Mouse (Mus musculus): ENCODE measurements around the gene Crcp. TPM values are rescaled to one million over a fixed set of nuclear protein-coding genes. Genes with fewer than 3 reads are reported as not detected.

The Crcp gene
- polyA plus RNA-seq, 1 experiment from 2014 or later, result 33.1 TPM

DNA sequence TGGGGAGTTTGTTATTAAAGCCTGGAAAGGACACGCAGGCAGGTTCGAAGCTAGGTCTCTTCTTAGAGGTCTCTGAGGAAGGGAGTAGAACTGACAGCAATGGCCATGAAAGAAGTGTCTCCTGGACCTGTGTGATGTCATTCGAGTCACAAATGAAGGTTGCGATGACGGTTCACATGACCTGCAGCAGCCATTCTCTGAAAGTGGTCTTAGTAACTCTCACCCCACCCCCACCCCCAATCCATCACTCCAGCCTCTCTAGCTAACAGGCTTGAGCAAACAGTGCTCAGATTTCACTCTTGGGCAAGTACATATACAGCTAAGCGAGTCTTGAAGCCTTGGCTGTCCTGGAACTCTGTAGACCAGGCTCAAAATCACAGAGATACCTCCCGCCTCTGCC is 25.9 kb upstream of the Crcp start:
- Histone ChIP-seq H3K4me2 (peak overlapping the region; percentile 81), H3K27me3 (replicated peaks) (no peaks in the 10 kb centered on the region), H3K27ac (peak overlapping the region; percentile 81), H3K9ac (no peak overlapping the region), H3K4me3 (replicated peaks) (peak overlapping the region; percentile 65), H3K9me3 (no peaks in the 10 kb centered on the region), H3K4me1 (peaks cover 14% of the 10 kb centered on the region), H3K36me3 (no peaks in the 10 kb centered on the region)
- 0 out of 2 replicates have a peak, but pooled peaks have one; percentile 10 for ATAC-seq (ENCODE audit: insufficient read depth, low FRiP score, low read depth)
- 17% methylated on average over 7 of the region's 7 CpGs for WGBS

DNA sequence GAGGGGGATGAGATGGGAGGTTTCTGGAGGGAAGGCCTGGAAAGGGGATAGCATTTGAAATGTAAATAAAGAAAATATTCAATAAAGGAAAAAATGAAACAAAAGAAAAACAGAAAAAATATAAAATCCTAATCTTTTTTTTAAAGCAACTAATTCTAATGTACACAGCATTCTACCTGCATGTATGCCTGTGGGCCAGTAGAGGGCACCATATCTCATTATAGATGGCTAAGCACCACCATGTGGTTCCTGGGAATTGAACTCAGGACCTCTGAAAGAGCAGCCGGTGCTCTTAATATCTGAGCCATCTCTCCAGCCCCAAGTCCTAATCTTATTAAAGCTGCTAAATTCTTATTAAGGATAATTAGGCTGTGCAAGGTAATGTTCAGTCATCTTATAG is 21.7 kb upstream of the Crcp start:
- no peak overlapping the region for H3K4me3 ChIP-seq (replicated peaks)
- WGBS, result 85% methylated on average over 1 of the region's 1 CpGs
- peaks cover 9% of the 10 kb centered on the region; the same call in 1 of the 2 replicates for H3K36me3 ChIP-seq

DNA sequence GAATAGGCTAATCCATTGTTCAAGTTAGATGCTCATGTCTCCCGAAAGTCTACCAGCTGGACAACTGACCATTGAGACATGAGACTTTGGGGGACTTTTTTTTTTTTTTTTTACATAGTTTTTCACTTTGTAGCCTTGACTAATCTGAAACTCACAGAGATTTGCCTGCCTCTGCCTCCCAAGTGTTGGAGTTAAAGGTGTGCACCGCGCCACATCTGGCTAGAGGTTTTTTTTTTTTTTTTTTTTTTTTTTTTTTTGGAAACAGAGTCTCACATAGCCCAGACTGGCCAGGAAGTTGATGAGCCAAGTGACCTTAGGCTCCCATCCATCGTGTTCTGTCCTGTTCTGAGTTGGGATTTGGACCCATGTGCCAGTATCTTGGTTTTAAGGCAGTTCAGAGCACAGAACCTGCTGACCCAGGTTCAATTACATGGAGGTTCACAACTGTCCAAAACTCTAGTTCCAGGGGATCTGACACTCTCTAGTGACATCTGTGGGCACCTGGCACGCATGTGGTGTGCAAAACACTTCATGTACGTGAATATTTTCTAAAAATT is 21.0 kb upstream of the Crcp start:
- H3K27ac ChIP-seq, result no peak overlapping the region
- no peak overlapping the region for H3K4me2 ChIP-seq
- H3K9me3 ChIP-seq, result no peaks in the 10 kb centered on the region
- H3K27me3 ChIP-seq (replicated peaks), result no peaks in the 10 kb centered on the region
- peaks cover 3% of the 10 kb centered on the region; the same call in 1 of the 2 replicates for H3K4me1 ChIP-seq
- ATAC-seq (ENCODE audit: insufficient read depth, low FRiP score, low read depth), result no peak
- no peak overlapping the region for H3K9ac ChIP-seq
- 79% methylated on average over 6 of the region's 6 CpGs for WGBS
- H3K36me3 ChIP-seq, result peaks cover 9% of the 10 kb centered on the region; the same call in 1 of the 2 replicates
- no peak overlapping the region for H3K4me3 ChIP-seq (replicated peaks)

More for the DNA sequence above, 21.7 kb upstream of the Crcp start:
- no peak overlapping the region for H3K9ac ChIP-seq
- H3K27ac ChIP-seq, result no peak overlapping the region
- ATAC-seq (ENCODE audit: insufficient read depth, low FRiP score, low read depth), result no peak
- no peaks in the 10 kb centered on the region for H3K27me3 ChIP-seq (replicated peaks)
- peaks cover 3% of the 10 kb centered on the region; the same call in 1 of the 2 replicates for H3K4me1 ChIP-seq
- no peaks in the 10 kb centered on the region for H3K9me3 ChIP-seq
- no peak overlapping the region for H3K4me2 ChIP-seq

DNA sequence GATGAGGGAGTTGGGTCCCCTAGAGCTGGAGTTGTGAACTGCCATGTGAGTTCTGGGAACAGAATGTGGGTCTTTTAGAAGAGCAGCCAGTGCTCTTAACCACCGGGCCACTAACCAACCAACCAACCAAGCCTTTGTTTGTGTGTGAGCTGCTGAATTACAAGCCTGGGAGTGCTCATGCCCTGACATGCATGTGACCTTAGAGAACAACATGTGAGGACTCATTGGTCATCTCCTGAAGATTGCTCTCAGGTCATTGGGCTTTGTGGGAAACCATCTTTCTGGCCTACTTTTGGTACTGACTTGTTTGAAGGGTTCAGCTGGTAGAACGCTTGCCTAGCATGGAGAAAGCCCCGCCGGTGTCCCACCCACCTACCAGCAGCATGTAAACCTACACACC is 19.3 kb upstream of the Crcp start:
- Histone ChIP-seq H3K4me3 (replicated peaks) (no peak overlapping the region), H3K9me3 (no peaks in the 10 kb centered on the region), H3K36me3 (peaks cover 12% of the 10 kb centered on the region; the same call in 1 of the 2 replicates), H3K4me2 (no peak overlapping the region), H3K27ac (no peak overlapping the region), H3K27me3 (replicated peaks) (no peaks in the 10 kb centered on the region), H3K9ac (no peak overlapping the region), H3K4me1 (no peaks in the 10 kb centered on the region)
- no peak for ATAC-seq (ENCODE audit: insufficient read depth, low FRiP score, low read depth)
- 92% methylated on average over 4 of the region's 4 CpGs for WGBS

DNA sequence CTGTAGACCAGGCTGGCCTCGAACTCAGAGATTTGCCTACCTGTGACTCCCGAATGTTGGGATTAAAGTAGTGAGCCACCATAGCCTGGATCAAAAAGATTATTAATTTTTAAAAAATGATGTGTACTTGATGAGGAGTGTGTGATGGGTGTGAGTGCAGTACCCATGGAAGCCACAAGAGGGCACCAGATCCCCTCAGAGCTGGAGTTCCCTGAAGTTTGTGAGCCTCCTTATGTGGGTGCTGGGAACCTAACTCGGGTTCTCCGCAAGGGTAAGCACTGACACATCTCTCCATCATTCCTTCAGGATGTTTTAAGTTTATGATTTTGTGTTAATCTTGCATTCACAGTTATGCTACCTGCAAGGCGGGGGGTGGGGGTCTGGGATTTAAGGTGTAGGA is 18.1 kb upstream of the Crcp start:
- 92% methylated on average over 5 of the region's 5 CpGs for WGBS
- H3K4me3 ChIP-seq (replicated peaks), result no peak overlapping the region

DNA sequence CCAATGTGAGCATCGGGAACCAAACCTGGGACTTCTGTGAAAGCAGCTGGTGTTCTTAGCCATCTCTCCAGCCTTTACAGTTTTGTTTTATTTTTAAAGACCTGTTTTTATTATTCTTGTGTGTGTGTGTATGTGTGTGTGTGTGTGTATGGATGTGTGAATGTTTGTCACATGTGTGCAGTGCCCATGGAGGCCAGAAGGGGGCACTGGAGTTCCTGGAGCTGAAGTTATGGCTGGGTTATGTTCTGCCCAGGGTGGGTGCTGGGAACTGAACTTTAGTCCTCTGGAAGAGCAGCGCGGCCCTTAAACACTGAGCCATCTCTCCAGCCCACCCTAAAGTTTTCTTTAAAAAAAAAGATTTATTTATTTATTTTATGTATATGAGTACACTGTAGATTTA is 14.0 kb upstream of the Crcp start:
- Histone ChIP-seq H3K4me3 (replicated peaks) (no peak overlapping the region), H3K9me3 (no peaks in the 10 kb centered on the region), H3K4me2 (no peak overlapping the region), H3K27ac (no peak overlapping the region), H3K9ac (no peak overlapping the region), H3K4me1 (no peaks in the 10 kb centered on the region), H3K27me3 (replicated peaks) (no peaks in the 10 kb centered on the region), H3K36me3 (peaks cover 12% of the 10 kb centered on the region; the same call in 1 of the 2 replicates)
- WGBS, result 96% methylated on average over 3 of the region's 3 CpGs
- no peak for ATAC-seq (ENCODE audit: insufficient read depth, low FRiP score, low read depth)

More for the DNA sequence above, 18.1 kb upstream of the Crcp start:
- H3K9ac ChIP-seq, result no peak overlapping the region
- H3K27ac ChIP-seq, result no peak overlapping the region
- ATAC-seq (ENCODE audit: insufficient read depth, low FRiP score, low read depth), result no peak
- H3K4me1 ChIP-seq, result no peaks in the 10 kb centered on the region
- no peak overlapping the region for H3K4me2 ChIP-seq
- peaks cover 12% of the 10 kb centered on the region; the same call in 1 of the 2 replicates for H3K36me3 ChIP-seq
- H3K27me3 ChIP-seq (replicated peaks), result no peaks in the 10 kb centered on the region
- H3K9me3 ChIP-seq, result no peaks in the 10 kb centered on the region

DNA sequence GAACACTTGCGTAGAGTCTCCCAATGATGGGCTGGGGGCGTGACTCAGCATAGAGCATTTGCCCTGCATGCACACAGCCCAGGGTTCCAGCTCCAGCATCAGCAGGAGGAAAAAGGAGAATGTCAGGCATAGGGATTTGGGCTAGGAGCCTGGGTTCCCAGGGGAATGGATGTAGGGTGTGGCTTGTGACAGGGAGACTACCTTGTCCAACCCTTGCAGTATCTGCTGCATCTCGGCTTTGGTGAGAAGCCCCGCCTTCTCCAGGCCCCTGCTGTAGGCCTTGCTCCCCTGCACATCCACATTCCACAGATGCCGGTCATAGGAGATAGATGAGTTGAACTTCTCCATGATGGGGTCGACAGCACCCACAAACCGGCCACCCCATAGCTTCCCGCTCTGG is 9.6 kb upstream of the Crcp start:
- no peak for ATAC-seq (ENCODE audit: insufficient read depth, low FRiP score, low read depth)
- Histone ChIP-seq H3K36me3 (0 out of 2 replicates have a peak, but pooled peaks cover 3% of the 10 kb centered on the region), H3K9ac (no peak overlapping the region), H3K4me1 (peaks cover 6% of the 10 kb centered on the region; the same call in 1 of the 2 replicates), H3K9me3 (no peaks in the 10 kb centered on the region), H3K27me3 (replicated peaks) (no peaks in the 10 kb centered on the region), H3K4me2 (no peak overlapping the region), H3K27ac (no peak overlapping the region), H3K4me3 (replicated peaks) (no peak overlapping the region)
- WGBS, result 47% methylated on average over 8 of the region's 8 CpGs

DNA sequence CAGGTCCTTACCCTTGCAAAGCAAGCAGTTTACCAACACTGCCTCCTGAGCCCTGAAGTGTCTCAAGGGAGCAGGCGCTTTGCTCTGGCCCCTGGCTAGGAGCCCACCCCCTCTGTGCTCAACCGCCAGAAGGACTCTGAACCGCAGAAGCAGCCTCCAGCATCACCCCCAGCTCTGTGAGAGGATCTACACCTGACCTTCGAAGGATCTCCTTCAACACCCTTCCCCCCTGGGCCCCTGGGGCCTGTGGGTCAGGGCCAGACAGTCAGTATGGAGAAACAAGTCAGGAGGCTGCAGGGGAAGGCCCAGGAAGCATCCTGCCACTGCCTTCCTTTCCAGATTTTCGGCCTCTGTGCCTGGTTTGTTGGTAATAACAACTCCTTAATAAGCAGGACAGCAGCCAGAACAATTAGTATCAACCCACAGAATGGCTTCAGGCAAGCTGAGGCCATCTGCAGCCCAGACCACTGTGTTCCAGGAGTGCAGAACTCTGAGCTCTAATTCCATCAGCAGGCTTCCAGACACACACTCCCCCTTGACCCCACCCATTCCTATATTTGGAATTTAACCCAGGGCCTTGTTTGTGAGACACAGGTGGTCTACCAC is 7.6 kb upstream of the Crcp start:
- Histone ChIP-seq H3K9ac (no peak overlapping the region), H3K9me3 (no peaks in the 10 kb centered on the region), H3K36me3 (no peaks in the 10 kb centered on the region), H3K4me2 (no peak overlapping the region), H3K27ac (no peak overlapping the region), H3K27me3 (replicated peaks) (no peaks in the 10 kb centered on the region), H3K4me3 (replicated peaks) (no peak overlapping the region), H3K4me1 (peaks cover 9% of the 10 kb centered on the region; the same call in 1 of the 2 replicates)
- ATAC-seq (ENCODE audit: insufficient read depth, low FRiP score, low read depth), result no peak
- 66% methylated on average over 5 of the region's 5 CpGs for WGBS

DNA sequence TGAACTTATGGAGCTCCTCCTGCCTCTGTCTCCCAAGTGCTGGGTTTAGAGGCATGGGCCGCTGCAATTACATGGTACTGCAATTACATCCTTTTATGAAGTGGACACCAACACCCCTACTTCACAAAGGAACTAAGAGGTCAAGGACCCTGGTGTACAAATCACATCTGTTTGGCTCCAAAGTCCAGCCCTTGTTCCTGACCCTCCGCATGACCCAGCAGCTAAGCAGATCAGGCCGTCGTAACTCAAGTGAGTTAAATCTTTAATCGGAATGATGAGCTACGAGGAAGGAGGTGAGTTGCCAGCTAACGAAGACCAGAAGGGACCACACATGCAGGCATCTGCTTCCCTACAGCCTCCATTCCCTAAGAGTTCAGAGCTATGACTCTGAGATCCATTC is 6.7 kb upstream of the Crcp start:
- Histone ChIP-seq H3K4me3 (replicated peaks) (no peak overlapping the region), H3K4me1 (peaks cover 9% of the 10 kb centered on the region; the same call in 1 of the 2 replicates), H3K9me3 (no peaks in the 10 kb centered on the region), H3K27ac (no peak overlapping the region), H3K9ac (no peak overlapping the region), H3K27me3 (replicated peaks) (no peaks in the 10 kb centered on the region), H3K4me2 (no peak overlapping the region), H3K36me3 (no peaks in the 10 kb centered on the region)
- WGBS, result 77% methylated on average over 7 of the region's 7 CpGs
- ATAC-seq (ENCODE audit: insufficient read depth, low FRiP score, low read depth), result no peak

DNA sequence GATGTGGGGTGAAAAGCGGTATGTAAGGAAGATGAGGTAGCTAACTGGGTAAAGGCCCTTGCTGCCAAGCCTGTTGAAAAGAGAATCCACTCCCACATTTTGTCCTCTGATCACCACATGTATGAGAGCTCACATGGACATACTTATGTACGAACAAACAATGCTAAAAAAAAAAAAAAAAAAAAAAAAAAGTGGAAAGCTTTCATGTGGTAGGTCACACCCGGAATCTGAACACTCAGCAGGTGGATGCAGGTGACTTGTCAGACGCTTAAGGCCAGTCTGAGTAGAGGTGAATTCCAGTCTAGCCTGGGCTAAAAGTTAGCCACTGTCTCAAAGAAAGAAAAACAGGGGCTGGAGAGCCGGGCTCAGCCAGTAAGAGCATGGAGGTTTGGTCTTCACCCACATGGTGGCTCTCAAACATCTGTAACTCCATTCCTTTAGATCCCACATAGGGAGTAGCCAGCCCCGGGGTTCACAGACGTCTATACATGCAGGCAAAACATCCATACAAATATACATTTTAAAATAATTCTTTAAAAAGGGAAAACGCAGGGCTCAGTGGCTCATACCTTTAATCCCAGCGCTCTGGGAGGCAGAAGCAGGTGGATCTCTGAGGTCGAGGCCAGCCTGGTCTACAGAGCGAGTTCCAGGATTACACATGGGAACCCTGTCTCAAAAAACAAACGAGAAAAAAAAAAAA is 5.9 kb upstream of the Crcp start:
- H3K4me3 ChIP-seq (replicated peaks), result peak overlapping the region; percentile 65
- no peak for ATAC-seq (ENCODE audit: insufficient read depth, low FRiP score, low read depth)
- peaks cover 9% of the 10 kb centered on the region; the same call in 1 of the 2 replicates for H3K4me1 ChIP-seq
- no peaks in the 10 kb centered on the region for H3K9me3 ChIP-seq
- no peaks in the 10 kb centered on the region for H3K36me3 ChIP-seq
- H3K27ac ChIP-seq, result no peak overlapping the region
- H3K9ac ChIP-seq, result no peak overlapping the region
- H3K27me3 ChIP-seq (replicated peaks), result no peaks in the 10 kb centered on the region
- WGBS, result 38% methylated on average over 12 of the region's 12 CpGs
- H3K4me2 ChIP-seq, result peak overlapping the region; percentile 93

DNA sequence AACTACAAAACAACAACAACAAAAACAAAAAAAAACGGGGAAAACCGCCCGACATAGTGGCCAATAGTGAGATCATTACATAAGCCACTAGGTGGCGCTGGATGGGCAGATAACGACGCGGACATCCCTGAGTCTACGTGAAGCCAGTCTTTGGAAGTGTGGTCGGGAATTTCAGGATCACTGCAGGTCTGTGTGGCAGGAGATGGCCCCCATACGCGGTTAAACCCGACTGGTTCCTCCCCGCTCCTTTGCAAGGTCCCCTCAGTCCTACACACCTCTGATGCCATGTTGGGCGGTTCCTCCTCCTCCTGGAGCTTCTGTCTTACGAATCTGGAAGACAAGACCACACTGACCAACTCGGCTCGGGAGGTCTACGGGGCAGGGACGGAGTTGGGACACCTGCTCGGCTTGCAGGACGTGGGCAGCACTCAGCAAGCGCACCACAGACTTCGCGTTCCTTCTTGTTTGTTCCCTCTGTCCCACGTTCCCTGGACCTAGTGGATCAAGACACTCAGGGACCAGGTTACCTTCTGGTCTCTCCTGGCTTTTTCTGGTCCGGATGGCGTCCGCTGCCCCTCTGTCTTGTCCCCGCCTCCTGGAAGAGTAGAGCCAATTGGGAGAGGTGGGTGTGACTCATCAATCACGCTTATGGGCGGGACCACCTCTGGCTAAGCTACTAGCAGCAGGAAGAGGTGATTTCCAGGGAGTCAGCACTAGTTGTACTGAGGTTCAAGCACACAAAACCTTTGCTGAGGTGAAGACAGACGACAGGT is 5.1 kb upstream of the Crcp start:
- Histone ChIP-seq H3K9ac (peak overlapping the region; percentile 37; the same call in 1 of the 2 replicates), H3K27me3 (replicated peaks) (no peaks in the 10 kb centered on the region), H3K4me1 (peaks cover 9% of the 10 kb centered on the region; the same call in 1 of the 2 replicates), H3K36me3 (no peaks in the 10 kb centered on the region), H3K27ac (peak overlapping the region; percentile 81), H3K4me2 (peak overlapping the region; percentile 93), H3K9me3 (no peaks in the 10 kb centered on the region), H3K4me3 (replicated peaks) (peak overlapping the region; percentile 65)
- ATAC-seq (ENCODE audit: insufficient read depth, low FRiP score, low read depth), result peak; percentile 95
- under 1% methylated on average over 32 of the region's 32 CpGs for WGBS
